Mouse (Mus musculus): ENCODE data around the gene Arfgef2.

- TF ChIP-seq CTCF (IDR thresholded peaks at IDR 0.05; ENCODE audit: borderline replicate concordance, insufficient read depth, low read length) (peak; percentile 61), POLR2A (IDR thresholded peaks at IDR 0.05; ENCODE audit: low read depth, low read length) (no peak)
Observed at GRCm38 (mm10) chr2:166887816-166888215, 82.4 kb downstream of the Arfgef2 start.

Data from embryonic fibroblast, embryonic 13.5 days (primary cell).